Mouse (Mus musculus) liver, adult 2 months (tissue): ENCODE data around the gene Arid4a. TPM values are rescaled to one million over a fixed set of nuclear protein-coding genes. Genes with fewer than 3 reads are reported as not detected.

Source experiments
- DNase-seq: peaks from one replicate; pipeline ENCODE4 v3.0.0-alpha.2; 2011; ENCODE audit warnings: low read depth, low spot score; ENCODE audit errors: extremely low read depth
- H3K27ac ChIP-seq: fragments of 200-500 bp; replicated peaks from 2 replicates; pipeline ENCODE4 v1.5.1; 2012; ENCODE audit warnings: low read depth, mild to moderate bottlenecking, control low read depth, inconsistent platforms, low read length; ENCODE audit not compliant: insufficient read depth
- H3K27me3 ChIP-seq: fragments of 200-500 bp; 2 replicates; pipeline ENCODE4 v1.6.1; 2012; ENCODE audit warnings: mild to moderate bottlenecking, moderate library complexity, low read length, inconsistent platforms; ENCODE audit not compliant: control insufficient read depth, insufficient read depth
- H3K36me3 ChIP-seq: fragments of 200-500 bp; 2 replicates; pipeline ENCODE4 v1.6.1; 2012; ENCODE audit warnings: low read length, inconsistent platforms; ENCODE audit not compliant: control insufficient read depth, insufficient read depth
- H3K4me1 ChIP-seq: fragments of 200-500 bp; 2 replicates; pipeline ENCODE4 v1.6.1; 2011; ENCODE audit warnings: low read length; ENCODE audit not compliant: control insufficient read depth, insufficient read depth
- H3K4me3 ChIP-seq: fragments of 200-500 bp; 2 replicates; pipeline ENCODE4 v1.5.1; 2011; ENCODE audit warnings: low read depth, mild to moderate bottlenecking, control low read depth, low read length, moderate library complexity; ENCODE audit not compliant: insufficient read depth
- H3K79me2 ChIP-seq: fragments of 200-500 bp; 2 replicates; pipeline ENCODE4 v1.6.1; 2012; ENCODE audit warnings: inconsistent platforms, mild to moderate bottlenecking, low read length, moderate library complexity; ENCODE audit not compliant: control insufficient read depth, insufficient read depth
- H3K9ac ChIP-seq: fragments of 200-500 bp; 2 replicates; pipeline ENCODE4 v1.6.1; 2012; ENCODE audit warnings: low read depth, mild to moderate bottlenecking, control low read depth, inconsistent platforms, low read length
- CTCF ChIP-seq: fragments of 200-500 bp; IDR thresholded peaks from 2 replicates; pipeline ENCODE4 v1.5.1; 2011; ENCODE audit warnings: low read depth, low read length, control low read depth
- POLR2A ChIP-seq: fragments of 200-500 bp; IDR thresholded peaks from 2 replicates; pipeline ENCODE4 v1.6.1; 2011; ENCODE audit warnings: low read length, control low read depth; ENCODE audit not compliant: insufficient read depth; ENCODE audit errors: extremely low read depth
- WGBS: fragments of 180-500 bp; shearing (Covaris S2); methylation state at CpG from one replicate; pipeline ENCODE4 v1.1.7; 2018; 5-methylcytosine and 5-hydroxymethylcytosine counted together
- polyA plus RNA-seq: library from polyadenylated mRNA; depleted of rRNA; stranded (reverse); fragments of >200 nt; gene quantifications from 2 replicates; pipeline ENCODE4 v1.2.3, GENCODE M21; 2012
- total RNA-seq: library from RNA; depleted of rRNA; stranded (reverse); fragments of >200 nt; gene quantifications from 2 replicates; pipeline ENCODE4 v1.2.3, GENCODE M21; 2014

Gene Arid4a
- total and polyA plus RNA-seq, 2 experiments: 1.3 to 6.8 TPM

DNA sequence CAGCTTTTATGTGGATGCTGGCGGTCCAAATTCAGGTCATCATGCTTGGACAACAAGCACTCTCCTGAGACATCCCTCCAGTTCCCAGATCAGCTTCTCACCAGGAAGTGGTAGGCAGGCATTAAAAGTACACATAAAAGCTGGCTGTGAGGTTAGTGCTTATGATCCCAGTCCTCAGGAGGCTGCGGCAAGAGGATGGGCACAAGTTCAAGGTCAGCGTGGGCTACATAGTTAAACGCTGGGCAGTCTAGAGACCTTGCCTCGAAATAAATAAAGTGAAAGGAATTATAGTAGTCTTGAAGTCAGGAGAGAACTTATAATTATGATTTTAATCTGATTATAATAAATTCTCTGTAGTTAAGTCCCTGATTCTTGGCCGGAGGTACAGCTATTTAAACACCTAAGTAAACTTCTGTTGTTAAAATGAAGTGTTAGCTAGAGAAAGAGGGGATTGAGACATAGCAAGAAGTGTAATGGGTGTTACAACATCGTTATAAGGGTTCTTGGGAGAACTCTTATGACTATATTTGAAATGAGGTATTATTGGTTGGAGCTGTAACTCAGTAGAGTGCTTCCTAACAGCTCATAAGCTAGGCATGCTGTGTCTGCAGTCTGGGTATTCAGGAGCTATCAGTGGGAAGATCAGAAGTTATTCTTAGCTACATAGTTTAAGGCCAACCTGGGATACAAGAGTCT is 30.8 kb upstream of the Arid4a start:
- no peak for DNase-seq
- H3K27me3 ChIP-seq: no peaks in the 10 kb centered on the region
- WGBS: 71% methylated on average over 7 of the region's 7 CpGs
- no peak for TF ChIP-seq CTCF
- peaks cover under 1% of the 10 kb centered on the region; the same call in 1 of the 2 replicates for H3K4me1 ChIP-seq
- no peak overlapping the region for H3K27ac ChIP-seq
- H3K4me3 ChIP-seq: no peak overlapping the region
- peaks cover 17% of the 10 kb centered on the region for H3K79me2 ChIP-seq
- no peak overlapping the region for H3K9ac ChIP-seq
- H3K36me3 ChIP-seq: peaks cover 70% of the 10 kb centered on the region

DNA sequence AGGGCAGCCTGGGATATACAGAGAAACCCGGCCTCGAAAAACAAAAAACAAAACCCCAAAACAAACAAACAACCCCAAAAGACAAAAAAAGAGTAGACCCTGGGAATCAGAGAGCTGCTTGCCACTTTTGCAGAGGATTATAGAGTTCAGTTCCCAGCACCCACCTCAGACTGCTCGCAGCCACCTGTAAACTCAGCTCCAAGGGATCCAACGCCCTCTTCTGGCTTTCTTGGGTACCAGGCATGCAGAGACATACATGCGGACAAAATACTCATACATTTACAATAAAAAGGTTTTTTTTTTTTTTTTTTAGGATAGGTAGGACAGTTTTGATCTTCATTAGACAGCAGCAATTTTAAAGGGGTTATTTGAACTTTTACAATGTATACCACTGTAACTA is 18.6 kb upstream of the Arid4a start:
- H3K27me3 ChIP-seq: no peaks in the 10 kb centered on the region
- H3K36me3 ChIP-seq: peaks cover 30% of the 10 kb centered on the region
- no peak for DNase-seq
- no peak overlapping the region for H3K9ac ChIP-seq
- H3K27ac ChIP-seq: no peak overlapping the region
- WGBS: 97% methylated on average over 5 of the region's 5 CpGs
- no peak overlapping the region for H3K4me3 ChIP-seq
- TF ChIP-seq POLR2A: no peak
- no peak for TF ChIP-seq CTCF
- H3K79me2 ChIP-seq: no peaks in the 10 kb centered on the region
- peaks cover 26% of the 10 kb centered on the region for H3K4me1 ChIP-seq

GRCm38 (mm10) chr12:70999423-70999903 is 16.3 kb upstream of the Arid4a start:
- peak overlapping the region; percentile 3; the same call in 1 of the 2 replicates for H3K9ac ChIP-seq
- H3K27ac ChIP-seq: peak overlapping the region; percentile 75
- peaks cover 20% of the 10 kb centered on the region for H3K36me3 ChIP-seq
- TF ChIP-seq POLR2A: no peak
- TF ChIP-seq CTCF: no peak
- peaks cover 30% of the 10 kb centered on the region for H3K4me1 ChIP-seq
- H3K4me3 ChIP-seq: no peak overlapping the region
- DNase-seq: peak; percentile 83
- H3K79me2 ChIP-seq: no peaks in the 10 kb centered on the region
- H3K27me3 ChIP-seq: no peaks in the 10 kb centered on the region
- 0% methylated on average over 5 of the region's 5 CpGs for WGBS

GRCm38 (mm10) chr12:71000344-71000743 is 15.4 kb upstream of the Arid4a start:
- WGBS: 86% methylated on average over 1 of the region's 1 CpGs
- H3K36me3 ChIP-seq: peaks cover 22% of the 10 kb centered on the region
- no peaks in the 10 kb centered on the region for H3K79me2 ChIP-seq
- H3K27ac ChIP-seq: peak overlapping the region; percentile 47
- TF ChIP-seq CTCF: no peak
- TF ChIP-seq POLR2A: no peak
- DNase-seq: peak; percentile 34
- no peak overlapping the region for H3K9ac ChIP-seq
- peaks cover 30% of the 10 kb centered on the region for H3K4me1 ChIP-seq
- no peak overlapping the region for H3K4me3 ChIP-seq
- no peaks in the 10 kb centered on the region for H3K27me3 ChIP-seq

DNA sequence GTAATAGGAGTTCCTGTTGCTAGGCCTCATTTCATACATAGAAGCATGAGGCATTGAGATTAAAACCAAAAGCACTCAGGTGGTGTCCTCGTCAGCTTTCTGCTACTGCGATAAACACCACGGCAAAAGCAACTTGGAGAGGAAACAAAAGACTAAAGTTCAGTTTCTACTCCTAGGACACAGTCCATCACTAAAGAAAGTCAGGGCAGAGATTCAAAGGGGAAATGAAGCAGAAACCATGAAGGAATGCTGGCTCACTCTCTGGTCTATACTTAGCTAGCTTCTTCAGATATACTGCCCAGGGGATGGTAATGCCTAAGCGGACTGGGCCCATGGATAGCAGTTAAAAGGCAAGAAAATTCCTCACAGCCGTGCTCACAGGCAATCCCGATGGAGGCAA is 14.3 kb upstream of the Arid4a start:
- H3K79me2 ChIP-seq: no peaks in the 10 kb centered on the region
- peak overlapping the region; percentile 90 for H3K27ac ChIP-seq
- H3K36me3 ChIP-seq: peaks cover 25% of the 10 kb centered on the region
- DNase-seq: peak; percentile 91
- no peak overlapping the region for H3K4me3 ChIP-seq
- H3K27me3 ChIP-seq: no peaks in the 10 kb centered on the region
- 0 out of 2 replicates have a peak overlapping the region, but pooled peaks have one; percentile 18 for H3K9ac ChIP-seq
- H3K4me1 ChIP-seq: peaks cover 30% of the 10 kb centered on the region
- WGBS: 17% methylated on average over 6 of the region's 6 CpGs
- TF ChIP-seq POLR2A: no peak

- no peak for DNase-seq
- no peak overlapping the region for H3K9ac ChIP-seq
- H3K27me3 ChIP-seq: no peaks in the 10 kb centered on the region
- no peaks in the 10 kb centered on the region for H3K79me2 ChIP-seq
- WGBS: 96% methylated on average over 5 of the region's 6 CpGs
- no peak overlapping the region for H3K4me3 ChIP-seq
- peaks cover 26% of the 10 kb centered on the region for H3K4me1 ChIP-seq
- peaks cover 42% of the 10 kb centered on the region for H3K36me3 ChIP-seq
- no peak overlapping the region for H3K27ac ChIP-seq
- TF ChIP-seq POLR2A (no peak), CTCF (no peak)
These were observed 11.9 kb upstream of the Arid4a start for GRCm38 (mm10) chr12:71003760-71004426.
